Mouse (Mus musculus) liver, embryonic 12.5 days (tissue): ENCODE results near the gene Myh6. TPM values are rescaled to one million over a fixed set of nuclear protein-coding genes. Genes with fewer than 3 reads are reported as not detected.
"Not testable (repeated sequence)": the region's sequence is repeated elsewhere in the genome, so short reads cannot be mapped to it uniquely, and the experiment has no call there.

ENCODE experiments used
- ATAC-seq: fragments of 200-750 bp; cut with Nextera tagmentation; 2 replicates; pipeline ENCODE4 v1.8.0; 2017; ENCODE audit warnings: moderate number of reproducible peaks, mild to moderate bottlenecking, moderate library complexity
- H3K27ac ChIP-seq: fragments of 300-500 bp; sonication (generic); 2 replicates; pipeline ENCODE4 v1.5.1; 2016; ENCODE audit warnings: mild to moderate bottlenecking
- H3K27me3 ChIP-seq: fragments of 300-500 bp; sonication (generic); replicated peaks from 2 replicates; pipeline ENCODE4 v1.6.1; 2016; ENCODE audit warnings: mild to moderate bottlenecking, moderate library complexity
- H3K36me3 ChIP-seq: fragments of 300-500 bp; sonication (generic); 2 replicates; pipeline ENCODE4 v1.6.1; 2016; ENCODE audit warnings: mild to moderate bottlenecking, moderate library complexity
- H3K4me1 ChIP-seq: fragments of 300-500 bp; sonication (generic); 2 replicates; pipeline ENCODE4 v1.6.1; 2016
- H3K4me2 ChIP-seq: fragments of 300-500 bp; sonication (generic); 2 replicates; pipeline ENCODE4 v1.6.1; 2016; ENCODE audit warnings: mild to moderate bottlenecking, moderate library complexity
- H3K4me3 ChIP-seq: fragments of 300-500 bp; sonication (generic); 2 replicates; pipeline ENCODE4 v1.5.1; 2016; ENCODE audit warnings: mild to moderate bottlenecking, moderate library complexity
- H3K9ac ChIP-seq: fragments of 300-500 bp; sonication (generic); 2 replicates; pipeline ENCODE4 v1.6.1; 2016; ENCODE audit warnings: mild to moderate bottlenecking, moderate library complexity
- H3K9me3 ChIP-seq: fragments of 300-500 bp; sonication (generic); replicated peaks from 2 replicates; pipeline ENCODE4 v1.6.1; 2016; ENCODE audit warnings: mild to moderate bottlenecking, moderate library complexity
- WGBS: fragments of 180-500 bp; shearing (Covaris S2); methylation state at CpG from one replicate; pipeline ENCODE4 v1.1.7; 2016; ENCODE audit not compliant: insufficient replicate concordance; 5-methylcytosine and 5-hydroxymethylcytosine counted together
- polyA plus RNA-seq: library from polyadenylated mRNA; unstranded; fragments of >200 nt; fragmentation: Nextera tagmentation; extraction: Ambion mirVana; gene quantifications from 2 replicates; pipeline ENCODE4 v1.2.1, GENCODE M21; 2016

Myh6 gene
- polyA plus RNA-seq, 1 experiment from 2014 or later: 1.2 TPM

- Histone ChIP-seq H3K27ac (no peak overlapping the region), H3K4me3 (no peak overlapping the region), H3K9ac (no peak overlapping the region), H3K9me3 (no peaks in the 10 kb centered on the region), H3K4me1 (0 out of 2 replicates have a peak, but pooled peaks cover 6% of the 10 kb centered on the region), H3K4me2 (no peak overlapping the region), H3K27me3 (peaks cover 45% of the 10 kb centered on the region), H3K36me3 (no peaks in the 10 kb centered on the region)
- no peak for ATAC-seq
- WGBS: 75% methylated on average over 10 of the region's 10 CpGs
These were observed 25.5 kb upstream of the Myh6 start for GRCm38 (mm10) chr14:54992196-54992595.

DNA sequence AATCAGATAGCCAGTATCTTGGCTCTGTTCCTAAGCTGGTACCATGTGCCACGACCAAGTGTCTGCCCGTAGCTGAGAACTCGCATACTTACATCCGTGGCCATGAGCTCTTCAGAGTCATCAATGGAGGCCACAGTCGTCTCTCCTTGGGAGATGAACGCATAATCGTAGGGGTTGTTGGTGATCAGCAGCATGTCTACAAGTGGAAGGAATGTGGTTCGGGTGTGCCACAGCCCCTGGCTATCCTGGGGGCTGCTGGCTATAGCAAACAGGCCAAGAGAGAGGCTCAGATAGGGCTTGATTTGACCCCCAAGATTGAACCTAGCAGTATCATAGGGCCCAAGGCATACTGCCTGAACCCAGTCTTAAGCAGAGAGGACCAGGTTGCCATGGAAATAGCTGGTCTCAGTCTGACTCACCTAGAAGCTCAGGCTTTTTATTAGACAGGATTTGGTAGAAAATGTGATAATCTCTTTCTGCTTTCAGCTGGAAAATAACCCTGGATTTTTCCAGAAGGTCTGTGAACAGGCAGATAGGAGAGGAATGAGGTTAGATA is 23.2 kb upstream of the Myh6 start:
- Histone ChIP-seq H3K27me3 (peaks cover 26% of the 10 kb centered on the region; the same call in 1 of the 2 replicates), H3K9me3 (no peaks in the 10 kb centered on the region), H3K4me1 (0 out of 2 replicates have a peak, but pooled peaks cover 6% of the 10 kb centered on the region), H3K4me3 (no peak overlapping the region), H3K36me3 (no peaks in the 10 kb centered on the region), H3K9ac (no peak overlapping the region), H3K27ac (no peak overlapping the region), H3K4me2 (no peak overlapping the region)
- WGBS: 71% methylated on average over 8 of the region's 8 CpGs
- ATAC-seq: no peak

GRCm38 (mm10) chr14:54988882-54989281 is 22.2 kb upstream of the Myh6 start:
- peaks cover 24% of the 10 kb centered on the region; the same call in 1 of the 2 replicates for H3K27me3 ChIP-seq
- H3K9me3 ChIP-seq: no peaks in the 10 kb centered on the region
- H3K9ac ChIP-seq: no peak overlapping the region
- H3K27ac ChIP-seq: no peak overlapping the region
- no peaks in the 10 kb centered on the region for H3K4me1 ChIP-seq
- H3K4me2 ChIP-seq: no peak overlapping the region
- H3K36me3 ChIP-seq: no peaks in the 10 kb centered on the region
- WGBS: 73% methylated on average over 13 of the region's 13 CpGs
- ATAC-seq: no peak
- no peak overlapping the region for H3K4me3 ChIP-seq

DNA sequence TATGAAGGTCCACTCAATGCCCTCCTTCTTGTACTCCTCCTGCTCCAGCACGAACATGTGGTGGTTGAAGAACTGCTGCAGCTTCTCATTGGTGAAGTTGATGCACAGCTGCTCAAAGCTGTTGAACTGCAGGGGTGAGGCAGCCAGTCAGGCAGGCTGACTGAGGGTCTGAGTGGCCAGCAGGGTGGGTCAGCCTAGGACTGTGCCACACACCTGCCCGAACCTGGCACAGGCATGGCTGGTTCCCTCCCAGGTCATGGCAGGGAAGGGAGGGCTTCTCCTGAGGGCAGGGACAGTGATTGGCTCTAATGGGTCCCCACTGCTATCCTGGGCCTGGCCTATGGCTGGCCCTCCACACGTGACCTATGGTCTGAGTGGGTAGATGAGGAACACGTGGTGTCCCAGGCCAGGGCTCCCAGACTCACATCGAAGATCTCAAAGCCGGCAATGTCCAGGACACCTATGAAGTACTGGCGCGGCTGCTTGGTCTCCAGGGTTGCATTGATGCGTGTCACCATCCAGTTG is 21.7 kb upstream of the Myh6 start:
- H3K9ac ChIP-seq, H3K36me3 ChIP-seq, ATAC-seq, H3K4me3 ChIP-seq, H3K27ac ChIP-seq, H3K4me1 ChIP-seq, H3K4me2 ChIP-seq, H3K9me3 ChIP-seq: not testable (repeated sequence)
- WGBS: 70% methylated on average over 9 of the region's 9 CpGs
- peaks cover 25% of the 10 kb centered on the region; the same call in 1 of the 2 replicates for H3K27me3 ChIP-seq

- 70% methylated on average over 7 of the region's 7 CpGs for whole genome bisulfite sequencing
- Histone ChIP-seq H3K4me1 (no peaks in the 10 kb centered on the region), H3K36me3 (no peaks in the 10 kb centered on the region), H3K9me3 (no peaks in the 10 kb centered on the region), H3K9ac (no peak overlapping the region), H3K27me3 (peaks cover 30% of the 10 kb centered on the region; the same call in 1 of the 2 replicates), H3K4me2 (no peak overlapping the region), H3K27ac (no peak overlapping the region), H3K4me3 (no peak overlapping the region)
- ATAC-seq: no peak
These were observed 15.2 kb upstream of the Myh6 start for GRCm38 (mm10) chr14:54981934-54982333.

GRCm38 (mm10) chr14:54978664-54979063 is 11.9 kb upstream of the Myh6 start:
- Histone ChIP-seq H3K9me3 (no peaks in the 10 kb centered on the region), H3K27ac (no peak overlapping the region), H3K27me3 (peaks cover 36% of the 10 kb centered on the region), H3K9ac (no peak overlapping the region), H3K4me3 (no peak overlapping the region), H3K4me2 (no peak overlapping the region), H3K36me3 (no peaks in the 10 kb centered on the region), H3K4me1 (no peaks in the 10 kb centered on the region)
- ATAC-seq: no peak
- 75% methylated on average over 8 of the region's 8 CpGs for WGBS

GRCm38 (mm10) chr14:54976633-54977032 is 9.9 kb upstream of the Myh6 start, which contains the start of gene Gm17428:
TSS of gene Gm17428 (plus strand) at chr14:54976933.
- Histone ChIP-seq H3K27me3 (peaks cover 33% of the 10 kb centered on the region), H3K9me3 (no peaks in the 10 kb centered on the region), H3K27ac (no peak within 1 kb of the TSS), H3K4me3 (no peak within 1 kb of the TSS), H3K9ac (no peak within 1 kb of the TSS; the same call in 1 of the 2 replicates), H3K4me2 (no peak within 1 kb of the TSS), H3K4me1 (no peaks in the 10 kb centered on the region), H3K36me3 (no peaks in the 10 kb centered on the region)
- ATAC-seq: no peak
- WGBS: 39% methylated on average over 1 of the region's 1 CpGs

DNA sequence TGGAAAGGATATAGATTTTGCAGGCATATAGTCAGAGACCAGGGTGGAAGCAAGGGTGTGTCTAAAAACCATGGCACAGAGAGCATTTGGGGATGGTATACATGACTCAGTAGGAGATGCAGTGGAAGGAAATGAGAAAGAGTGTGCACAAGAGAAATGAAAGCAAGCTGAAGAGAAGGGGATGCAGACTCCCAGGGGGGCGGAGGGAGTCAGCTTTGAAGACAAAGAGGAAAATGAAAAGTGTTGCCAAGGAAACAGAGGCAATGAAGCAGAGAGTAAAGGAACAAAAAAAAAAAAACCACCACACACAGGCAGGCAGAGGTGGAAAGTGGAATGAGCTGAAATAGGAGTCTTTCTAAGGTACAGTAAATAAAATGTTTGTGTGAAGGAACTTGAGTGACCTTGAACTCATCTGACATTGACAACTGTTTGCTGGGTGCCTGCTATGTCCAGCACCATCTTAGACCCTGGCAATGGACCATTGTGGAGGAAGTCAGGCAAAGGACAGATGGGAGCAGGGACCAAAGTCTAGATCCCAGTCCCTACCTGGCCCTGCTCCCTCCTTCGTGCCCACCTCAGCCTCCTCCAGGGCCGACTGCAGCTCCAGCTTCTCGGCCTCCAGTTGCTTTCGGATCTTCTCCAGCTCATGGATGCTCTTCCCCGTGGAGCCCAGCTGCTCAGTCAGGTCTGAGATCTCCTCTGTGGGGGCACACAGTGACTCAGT is 7.5 kb upstream of the Myh6 start:
- Histone ChIP-seq H3K4me1 (no peaks in the 10 kb centered on the region), H3K36me3 (no peaks in the 10 kb centered on the region), H3K4me3 (no peak overlapping the region), H3K9me3 (no peaks in the 10 kb centered on the region), H3K27me3 (peaks cover 37% of the 10 kb centered on the region), H3K4me2 (no peak overlapping the region), H3K9ac (no peak overlapping the region), H3K27ac (no peak overlapping the region)
- no peak for ATAC-seq
- 55% methylated on average over 6 of the region's 6 CpGs for WGBS

DNA sequence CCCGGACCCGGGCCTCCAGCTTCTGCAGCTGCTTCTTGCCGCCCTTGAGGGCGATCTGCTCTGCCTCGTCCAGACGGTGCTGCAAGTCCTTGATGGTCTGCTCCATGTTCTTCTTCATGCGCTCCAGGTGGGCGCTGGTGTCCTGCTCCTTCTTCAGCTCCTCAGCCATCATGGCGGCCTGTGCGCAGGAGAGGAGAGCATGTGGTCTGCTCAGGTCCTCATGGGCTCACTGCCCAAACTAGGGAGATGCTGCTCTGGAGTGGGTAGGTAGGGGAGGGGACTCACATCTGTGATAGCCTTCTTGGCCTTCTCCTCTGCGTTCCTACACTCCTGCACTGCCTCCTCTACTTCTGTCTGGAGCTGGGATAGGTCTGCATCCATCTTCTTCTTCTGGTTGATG is 6.1 kb upstream of the Myh6 start:
- H3K27ac ChIP-seq, H3K4me2 ChIP-seq, ATAC-seq, H3K9ac ChIP-seq, H3K4me3 ChIP-seq, H3K36me3 ChIP-seq, H3K9me3 ChIP-seq, H3K4me1 ChIP-seq: not testable (repeated sequence)
- H3K27me3 ChIP-seq: peaks cover 36% of the 10 kb centered on the region
- WGBS: 75% methylated on average over 11 of the region's 11 CpGs

DNA sequence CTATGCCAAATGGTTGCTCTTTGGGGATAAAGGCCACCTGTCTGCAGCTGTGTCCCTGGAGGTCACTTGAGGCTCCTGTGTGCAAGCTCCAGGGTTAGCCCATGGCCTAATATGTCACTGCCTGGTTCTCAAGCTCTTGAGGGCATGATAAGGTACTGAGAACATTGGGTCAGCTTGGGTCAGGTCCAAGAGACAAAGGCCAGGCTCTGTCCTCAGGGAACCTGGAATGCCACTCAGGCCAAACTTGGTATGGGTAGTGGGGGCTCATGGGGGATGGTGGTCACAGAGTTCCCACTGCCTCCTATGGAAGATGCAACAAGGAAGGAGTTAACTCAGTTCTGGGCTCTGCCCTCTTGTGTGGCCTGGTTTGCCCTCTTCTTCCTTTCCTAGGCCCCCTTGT is 1.6 kb upstream of the Myh6 start:
- no peaks in the 10 kb centered on the region for H3K9me3 ChIP-seq
- no peak overlapping the region for H3K27ac ChIP-seq
- peaks cover 21% of the 10 kb centered on the region; the same call in 1 of the 2 replicates for H3K27me3 ChIP-seq
- no peaks in the 10 kb centered on the region for H3K4me1 ChIP-seq
- no peak for ATAC-seq
- H3K9ac ChIP-seq: no peak overlapping the region
- no peaks in the 10 kb centered on the region for H3K36me3 ChIP-seq
- H3K4me3 ChIP-seq: no peak overlapping the region
- no peak overlapping the region for H3K4me2 ChIP-seq

DNA sequence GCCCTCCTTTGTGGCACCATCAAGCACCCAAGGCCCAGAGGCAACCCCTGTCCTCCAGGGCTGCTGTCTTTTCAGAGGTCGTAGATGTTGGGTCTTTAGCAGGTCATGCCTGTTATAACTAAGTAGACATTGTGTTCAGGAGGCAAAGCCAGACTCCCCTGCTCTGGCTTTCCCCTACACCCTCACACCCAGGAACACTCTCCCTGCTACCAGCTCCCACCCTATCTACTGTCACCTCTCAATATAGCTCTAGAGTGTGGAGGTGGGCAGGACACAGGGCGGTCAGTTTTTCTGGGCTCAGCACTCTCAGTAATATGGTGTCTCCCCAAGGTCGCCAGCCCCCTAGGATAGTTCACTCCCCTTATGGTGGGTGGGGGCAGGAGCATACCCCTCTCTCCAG is 1.1 kb upstream of the Myh6 start:
- no peak overlapping the region for H3K9ac ChIP-seq
- no peak overlapping the region for H3K4me3 ChIP-seq
- H3K27me3 ChIP-seq: peaks cover 17% of the 10 kb centered on the region; the same call in 1 of the 2 replicates
- H3K4me1 ChIP-seq: no peaks in the 10 kb centered on the region
- no peak overlapping the region for H3K27ac ChIP-seq
- WGBS: 59% methylated on average over 3 of the region's 3 CpGs
- no peaks in the 10 kb centered on the region for H3K36me3 ChIP-seq
- H3K4me2 ChIP-seq: no peak overlapping the region
- ATAC-seq: no peak
- no peaks in the 10 kb centered on the region for H3K9me3 ChIP-seq

DNA sequence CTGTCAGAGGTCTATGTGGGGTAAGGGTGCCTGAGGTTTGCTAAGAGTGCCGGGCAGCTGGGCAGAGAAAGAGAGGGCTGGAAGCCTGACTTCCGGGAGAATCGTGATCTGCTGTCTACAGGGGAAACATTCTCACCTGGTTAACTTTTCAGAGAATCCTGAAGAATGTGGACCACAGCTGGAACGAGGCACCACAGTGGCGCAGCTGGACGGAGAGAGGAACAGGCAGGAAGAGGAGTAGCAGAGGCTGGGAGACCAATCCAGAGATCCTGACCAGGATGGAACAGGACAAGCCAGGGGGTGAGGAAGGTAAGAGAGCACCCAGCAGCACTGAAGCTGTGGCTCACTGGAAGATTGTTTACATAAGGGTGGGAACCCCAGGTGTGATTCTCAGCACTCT is 1.1 kb downstream of the Myh6 start:
- H3K27ac ChIP-seq: no peak overlapping the region
- H3K4me3 ChIP-seq: no peak overlapping the region
- H3K9me3 ChIP-seq: no peaks in the 10 kb centered on the region
- no peak overlapping the region for H3K9ac ChIP-seq
- ATAC-seq: no peak
- WGBS: 56% methylated on average over 6 of the region's 6 CpGs
- H3K4me1 ChIP-seq: no peaks in the 10 kb centered on the region
- no peaks in the 10 kb centered on the region for H3K36me3 ChIP-seq
- H3K4me2 ChIP-seq: no peak overlapping the region
- H3K27me3 ChIP-seq: peaks cover 16% of the 10 kb centered on the region
